Mouse (Mus musculus): Measurements from ENCODE around the gene Rtf1.
A peak's percentile ranks its signal among the peaks of the same experiment; 100 is the strongest.
"Not testable (repeated sequence)": the region's sequence is repeated elsewhere in the genome, so short reads cannot be mapped to it uniquely, and the experiment has no call there.

Rtf1 gene

GRCm38 (mm10) chr2:119674525-119675214, at the start of gene Rtf1:
Rtf1 (plus strand) TSS chr2:119675068.
- DNase-seq: peak; percentile 99 to 100

GRCm38 (mm10) chr2:119636781-119637180, 38.1 kb upstream of the Rtf1 start:
- DNase-seq: no peak

GRCm38 (mm10) chr2:119641214-119641912, 33.5 kb upstream of the Rtf1 start:
- no peak for DNase-seq

GRCm38 (mm10) chr2:119644254-119644653, 30.6 kb upstream of the Rtf1 start:
- no peak for DNase-seq

GRCm38 (mm10) chr2:119662220-119663182, 12.4 kb upstream of the Rtf1 start, which contains the start of gene Ndufaf1:
Ndufaf1 (minus strand) TSS chr2:119662827.
- peak; percentile 87 to 89 for DNase-seq

- DNase-seq: not testable (repeated sequence)
Measured at GRCm38 (mm10) chr2:119665744-119666143, 9.1 kb upstream of the Rtf1 start.

- DNase-seq: peak in 1 of 2 experiments; percentile 8
Measured at GRCm38 (mm10) chr2:119669010-119669409, 5.9 kb upstream of the Rtf1 start.

- no peak for DNase-seq
Measured at GRCm38 (mm10) chr2:119675215-119675784, 432 bp downstream of the Rtf1 start.

GRCm38 (mm10) chr2:119675831-119676230, 963 bp downstream of the Rtf1 start:
- no peak for DNase-seq

GRCm38 (mm10) chr2:119683706-119684105, 8.8 kb downstream of the Rtf1 start:
- DNase-seq: no peak

GRCm38 (mm10) chr2:119692003-119692701, 17.3 kb downstream of the Rtf1 start:
- no peak for DNase-seq

- DNase-seq: no peak
Measured at GRCm38 (mm10) chr2:119694826-119695225, 20.0 kb downstream of the Rtf1 start.

- DNase-seq: no peak
Measured at GRCm38 (mm10) chr2:119696111-119696510, 21.2 kb downstream of the Rtf1 start.

GRCm38 (mm10) chr2:119698472-119698871, 23.6 kb downstream of the Rtf1 start:
- no peak for DNase-seq

GRCm38 (mm10) chr2:119699962-119700361, 25.1 kb downstream of the Rtf1 start:
- no peak for DNase-seq

GRCm38 (mm10) chr2:119703171-119703570, 28.3 kb downstream of the Rtf1 start:
- no peak for DNase-seq

- DNase-seq: no peak
Measured at GRCm38 (mm10) chr2:119707676-119708075, 32.8 kb downstream of the Rtf1 start.

- no peak for DNase-seq
Measured at GRCm38 (mm10) chr2:119710011-119710410, 35.1 kb downstream of the Rtf1 start.

- not testable (repeated sequence) for DNase-seq
Measured at GRCm38 (mm10) chr2:119715868-119716267, 41.0 kb downstream of the Rtf1 start.

GRCm38 (mm10) chr2:119721070-119721469, 46.2 kb downstream of the Rtf1 start:
- no peak for DNase-seq

GRCm38 (mm10) chr2:119727762-119728416, 53.0 kb downstream of the Rtf1 start:
- no peak for DNase-seq

Data from cerebellum, postnatal 14 days (tissue).